Mouse (Mus musculus) bone marrow macrophage, adult 2 months (primary cell): ENCODE results near the gene Zbtb48.

Experiments used
- CTCF ChIP-seq: IDR thresholded peaks from 2 replicates; pipeline ENCODE4 v1.5.1; 2012; ENCODE audit warnings: low read depth, mild to moderate bottlenecking, low read length, moderate library complexity
- POLR2A ChIP-seq: IDR thresholded peaks from 2 replicates; pipeline ENCODE4 v1.6.1; 2012; ENCODE audit warnings: mild to moderate bottlenecking, low read depth, low read length, borderline replicate concordance

GRCm38 (mm10) chr4:151989110-151989488, 38.4 kb downstream of the Zbtb48 start:
- TF ChIP-seq CTCF = no peak
- no peak for TF ChIP-seq POLR2A
